Mouse (Mus musculus) erythroblast, embryonic 14.5 days (primary cell): ENCODE measurements around the gene 1110017D15Rik.

Source experiments
- GATA1 ChIP-seq: IDR thresholded peaks from 2 replicates; pipeline ENCODE4 v1.6.1; 2012; ENCODE audit warnings: low read length, inconsistent platforms, mixed read lengths
- TAL1 ChIP-seq: IDR thresholded peaks from 3 replicates; pipeline ENCODE4 v1.6.1; 2012; ENCODE audit warnings: low read length, inconsistent platforms, mixed read lengths

DNA sequence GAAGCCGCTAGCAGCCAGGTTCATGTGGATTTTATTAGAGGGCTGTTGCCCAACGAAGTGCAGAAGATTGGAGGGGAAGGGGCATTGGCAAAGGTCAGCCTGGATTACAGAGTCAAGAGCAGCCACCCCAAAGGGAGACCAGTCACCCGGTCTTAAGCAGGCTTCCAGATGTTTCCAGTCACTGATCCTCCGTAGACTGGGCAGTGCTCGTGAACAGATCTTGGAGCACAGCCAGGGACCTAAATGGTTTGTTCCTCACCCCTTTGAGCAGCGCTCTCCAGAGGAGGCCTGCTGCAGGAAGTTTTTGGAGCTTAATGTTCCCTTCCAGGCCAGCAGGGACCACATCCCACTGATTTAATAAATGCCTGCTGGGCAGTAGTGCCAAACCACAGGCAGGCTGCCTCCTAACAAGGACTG, 35.5 kb downstream of the 1110017D15Rik start:
- TF ChIP-seq GATA1 (no peak), TAL1 (no peak)
